Mouse (Mus musculus): Measurements from ENCODE around the gene Irf4. TPM values are rescaled to one million over a fixed set of nuclear protein-coding genes. Genes with fewer than 3 reads are reported as not detected.

The Irf4 gene
- polyA plus RNA-seq, 1 experiment, result 2.9 TPM

DNA sequence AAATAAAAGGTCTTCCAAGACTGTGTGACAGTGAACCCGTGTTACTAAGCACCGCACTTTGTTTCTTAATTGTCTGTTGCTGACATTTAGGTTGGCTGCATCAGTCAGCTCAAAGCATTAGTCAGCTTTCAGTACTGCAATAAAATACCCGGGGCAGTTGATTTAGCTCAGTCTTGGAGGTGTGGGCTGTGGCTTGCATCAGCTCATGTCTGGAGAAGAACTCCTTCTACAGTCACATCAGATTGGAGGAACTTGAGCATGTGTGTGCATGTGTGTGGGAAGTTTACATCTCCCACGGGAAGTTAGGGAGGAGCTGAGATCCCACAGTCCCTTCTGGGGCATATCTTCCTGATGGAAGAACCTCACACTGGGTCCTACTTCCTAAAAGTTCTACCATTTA, 38.9 kb downstream of the Irf4 start:
- TF ChIP-seq POLR2A (IDR thresholded peaks at IDR 0.05; ENCODE audit: borderline replicate concordance, extremely low read depth, low read depth, low read length) (no peak), CTCF (IDR thresholded peaks at IDR 0.05; ENCODE audit: insufficient read depth, low read length) (no peak)
- DNase-seq, result no peak
- H3K4me3 ChIP-seq (replicated peaks; ENCODE audit: extremely low read depth, low read depth, low read length), result no peak overlapping the region
- no peaks in the 10 kb centered on the region for H3K4me1 ChIP-seq (ENCODE audit: control insufficient read depth, insufficient read depth, low read length)
- 71% methylated on average over 4 of the region's 4 CpGs for WGBS

DNA sequence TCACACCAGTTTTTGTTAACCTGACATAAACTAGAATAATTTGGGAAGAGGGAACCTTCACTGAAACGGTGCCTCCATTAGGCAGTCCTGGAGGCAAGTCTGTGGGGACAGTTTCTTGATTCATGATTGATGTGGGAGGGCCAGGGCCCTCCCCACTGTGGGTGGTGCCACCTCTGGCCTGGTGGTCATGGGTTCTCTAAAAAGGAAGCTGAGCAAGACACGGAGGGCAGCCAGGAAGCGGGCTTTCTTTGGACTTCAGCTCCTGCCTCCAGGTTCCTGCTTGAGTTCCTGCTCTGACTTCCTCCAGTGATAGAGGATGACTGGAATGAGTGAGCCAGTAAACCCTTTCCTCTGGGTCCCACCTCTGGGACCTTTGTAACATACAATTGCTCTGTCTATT, 39.4 kb downstream of the Irf4 start:
- Histone ChIP-seq H3K4me3 (replicated peaks; ENCODE audit: extremely low read depth, low read depth, low read length) (no peak overlapping the region), H3K4me1 (ENCODE audit: control insufficient read depth, insufficient read depth, low read length) (no peaks in the 10 kb centered on the region)
- 53% methylated on average over 3 of the region's 3 CpGs for whole genome bisulfite sequencing
- no peak for DNase-seq
- no peak for TF ChIP-seq POLR2A (IDR thresholded peaks at IDR 0.05; ENCODE audit: borderline replicate concordance, extremely low read depth, low read depth, low read length)
- TF ChIP-seq CTCF (IDR thresholded peaks at IDR 0.05; ENCODE audit: insufficient read depth, low read length), result no peak

DNA sequence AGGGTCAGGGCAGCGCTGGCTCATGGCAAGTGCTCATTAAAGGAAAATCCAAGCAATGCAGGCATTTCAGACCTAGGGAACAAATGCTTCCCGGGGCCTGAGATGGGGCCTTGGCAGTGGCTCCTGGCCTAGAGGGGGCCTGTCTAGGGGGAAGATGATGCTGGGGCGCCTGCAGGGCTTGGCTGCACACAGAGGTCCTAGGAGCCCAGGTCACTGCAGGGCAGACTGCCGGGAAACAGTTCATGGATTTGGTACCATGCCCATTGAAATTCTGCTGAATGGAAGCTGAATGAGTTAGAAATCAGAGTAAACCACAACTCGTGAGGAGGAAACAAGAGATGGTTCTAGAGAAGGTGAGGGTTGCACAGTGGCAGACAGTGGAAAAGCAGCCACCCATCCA, 41.0 kb downstream of the Irf4 start:
- H3K4me3 ChIP-seq (replicated peaks; ENCODE audit: extremely low read depth, low read depth, low read length), result no peak overlapping the region
- DNase-seq, result no peak
- no peaks in the 10 kb centered on the region for H3K4me1 ChIP-seq (ENCODE audit: control insufficient read depth, insufficient read depth, low read length)
- WGBS, result 71% methylated on average over 5 of the region's 5 CpGs
- TF ChIP-seq CTCF (IDR thresholded peaks at IDR 0.05; ENCODE audit: insufficient read depth, low read length) (no peak), POLR2A (IDR thresholded peaks at IDR 0.05; ENCODE audit: borderline replicate concordance, extremely low read depth, low read depth, low read length) (no peak)

DNA sequence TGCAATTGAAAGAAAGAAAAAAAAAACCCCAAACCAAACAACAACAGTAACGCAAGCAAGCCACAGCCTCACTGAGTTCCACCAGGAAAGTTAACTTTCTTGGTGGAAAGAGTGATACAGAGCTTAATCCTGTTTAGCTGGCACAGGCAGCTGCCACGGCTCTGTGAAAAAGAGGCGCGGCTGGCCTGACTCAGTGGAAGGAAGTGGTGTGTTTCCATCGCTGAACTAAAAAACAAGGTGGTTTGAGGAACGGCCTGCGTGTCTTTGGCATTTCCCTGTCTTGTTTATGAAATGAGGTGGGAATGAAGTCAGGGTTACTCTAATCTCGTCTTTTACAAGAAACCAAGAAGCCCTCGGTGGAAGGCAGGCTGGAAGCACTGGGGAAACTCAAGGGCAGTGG, 43.3 kb downstream of the Irf4 start:
- Histone ChIP-seq H3K4me3 (replicated peaks; ENCODE audit: extremely low read depth, low read depth, low read length) (no peak overlapping the region), H3K4me1 (ENCODE audit: control insufficient read depth, insufficient read depth, low read length) (no peaks in the 10 kb centered on the region)
- TF ChIP-seq CTCF (IDR thresholded peaks at IDR 0.05; ENCODE audit: insufficient read depth, low read length) (no peak), POLR2A (IDR thresholded peaks at IDR 0.05; ENCODE audit: borderline replicate concordance, extremely low read depth, low read depth, low read length) (no peak)
- no peak for DNase-seq
- 38% methylated on average over 9 of the region's 9 CpGs for WGBS

DNA sequence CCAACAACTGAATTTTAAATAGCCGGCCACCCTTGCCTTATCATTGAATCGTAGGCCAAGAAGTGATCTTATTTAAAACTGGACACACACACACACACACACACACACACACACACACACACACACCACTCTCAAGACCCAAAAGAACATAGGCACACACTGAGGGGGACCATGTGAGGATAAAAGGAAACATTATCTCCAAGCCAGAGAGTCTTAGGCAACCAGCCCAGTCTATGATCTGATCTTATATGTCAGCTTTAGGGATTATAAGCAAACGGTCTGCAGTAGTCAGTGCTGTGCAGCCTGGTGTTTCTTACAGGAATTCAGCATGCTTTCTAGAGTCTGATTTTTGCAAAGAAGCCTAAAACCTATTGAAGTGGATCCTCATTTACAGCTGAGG, 43.7 kb downstream of the Irf4 start:
- TF ChIP-seq CTCF (IDR thresholded peaks at IDR 0.05; ENCODE audit: insufficient read depth, low read length) (no peak), POLR2A (IDR thresholded peaks at IDR 0.05; ENCODE audit: borderline replicate concordance, extremely low read depth, low read depth, low read length) (no peak)
- no peak overlapping the region for H3K4me3 ChIP-seq (replicated peaks; ENCODE audit: extremely low read depth, low read depth, low read length)
- DNase-seq, result no peak
- WGBS, result 63% methylated on average over 3 of the region's 3 CpGs
- H3K4me1 ChIP-seq (ENCODE audit: control insufficient read depth, insufficient read depth, low read length), result no peaks in the 10 kb centered on the region

DNA sequence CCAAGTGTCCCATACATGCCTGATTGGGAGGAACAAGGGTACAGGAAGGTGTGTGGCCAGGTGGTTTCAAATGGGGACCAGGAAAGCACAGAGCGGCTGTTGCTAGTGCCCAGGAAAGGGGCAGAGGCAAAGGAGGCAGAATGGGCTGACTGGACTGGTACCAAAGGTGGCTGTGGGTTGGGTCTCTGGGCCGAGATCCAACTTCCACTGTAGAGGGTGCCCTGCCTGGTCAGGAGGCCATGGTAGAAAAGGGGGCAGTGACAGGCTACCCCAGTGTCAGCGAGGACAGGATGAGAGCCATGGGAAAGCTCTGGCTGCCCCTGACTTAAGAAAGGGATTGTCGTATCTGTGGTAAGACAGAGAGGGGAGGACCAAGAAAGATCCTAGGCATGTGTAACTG, 44.2 kb downstream of the Irf4 start:
- DNase-seq, result no peak

DNA sequence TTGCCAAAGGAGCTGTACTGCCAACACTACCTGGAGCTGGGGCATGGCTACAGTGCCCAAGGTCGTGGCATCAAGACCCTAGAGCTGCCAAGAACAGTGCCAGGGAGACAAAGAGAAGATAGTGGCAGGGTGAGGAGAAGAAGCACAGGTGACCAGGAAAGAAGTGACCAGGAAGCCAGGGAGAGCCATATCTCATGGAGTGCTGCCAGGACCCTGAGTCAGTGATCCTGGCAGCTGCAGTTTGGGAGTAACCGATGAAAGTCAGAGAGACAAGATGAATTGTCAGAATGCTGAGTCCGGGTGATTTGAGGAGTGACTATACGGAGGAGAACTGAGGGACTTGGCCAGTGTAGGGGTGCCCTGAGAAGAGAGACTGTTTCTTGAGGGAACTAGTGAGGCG, 44.6 kb downstream of the Irf4 start:
- no peak for TF ChIP-seq POLR2A (IDR thresholded peaks at IDR 0.05; ENCODE audit: borderline replicate concordance, extremely low read depth, low read depth, low read length)
- 81% methylated on average over 5 of the region's 5 CpGs for WGBS
- H3K4me3 ChIP-seq (replicated peaks; ENCODE audit: extremely low read depth, low read depth, low read length), result no peak overlapping the region
- H3K4me1 ChIP-seq (ENCODE audit: control insufficient read depth, insufficient read depth, low read length), result no peaks in the 10 kb centered on the region
- DNase-seq, result no peak

More for the DNA sequence above, 44.2 kb downstream of the Irf4 start:
- Histone ChIP-seq H3K4me1 (ENCODE audit: control insufficient read depth, insufficient read depth, low read length) (no peaks in the 10 kb centered on the region), H3K4me3 (replicated peaks; ENCODE audit: extremely low read depth, low read depth, low read length) (no peak overlapping the region)
- TF ChIP-seq CTCF (IDR thresholded peaks at IDR 0.05; ENCODE audit: insufficient read depth, low read length) (no peak), POLR2A (IDR thresholded peaks at IDR 0.05; ENCODE audit: borderline replicate concordance, extremely low read depth, low read depth, low read length) (no peak)
- WGBS, result 85% methylated on average over 4 of the region's 4 CpGs

DNA sequence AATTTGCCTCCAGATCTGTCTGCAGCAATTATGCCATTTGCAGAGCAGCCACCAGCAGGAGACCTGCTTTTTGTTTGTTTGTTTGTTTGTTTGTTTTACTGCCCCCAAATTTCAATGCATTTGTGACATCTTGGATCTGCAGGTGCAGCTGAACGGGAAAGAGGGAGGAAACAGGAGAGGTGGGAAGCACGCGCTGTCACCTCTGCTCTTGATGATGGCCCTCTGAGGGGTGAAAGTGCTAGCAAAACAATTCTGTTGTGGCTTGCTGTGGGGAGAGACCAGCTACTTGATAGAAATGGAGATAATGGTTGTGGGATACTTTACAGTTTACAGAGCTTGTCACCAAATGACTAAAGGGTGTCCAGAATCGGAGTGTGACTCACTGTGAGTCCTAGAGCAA, 46.9 kb downstream of the Irf4 start:
- Histone ChIP-seq H3K4me1 (ENCODE audit: control insufficient read depth, insufficient read depth, low read length) (no peaks in the 10 kb centered on the region), H3K4me3 (replicated peaks; ENCODE audit: extremely low read depth, low read depth, low read length) (no peak overlapping the region)
- WGBS, result 75% methylated on average over 4 of the region's 4 CpGs
- TF ChIP-seq POLR2A (IDR thresholded peaks at IDR 0.05; ENCODE audit: borderline replicate concordance, extremely low read depth, low read depth, low read length) (no peak), CTCF (IDR thresholded peaks at IDR 0.05; ENCODE audit: insufficient read depth, low read length) (no peak)
- DNase-seq, result no peak

DNA sequence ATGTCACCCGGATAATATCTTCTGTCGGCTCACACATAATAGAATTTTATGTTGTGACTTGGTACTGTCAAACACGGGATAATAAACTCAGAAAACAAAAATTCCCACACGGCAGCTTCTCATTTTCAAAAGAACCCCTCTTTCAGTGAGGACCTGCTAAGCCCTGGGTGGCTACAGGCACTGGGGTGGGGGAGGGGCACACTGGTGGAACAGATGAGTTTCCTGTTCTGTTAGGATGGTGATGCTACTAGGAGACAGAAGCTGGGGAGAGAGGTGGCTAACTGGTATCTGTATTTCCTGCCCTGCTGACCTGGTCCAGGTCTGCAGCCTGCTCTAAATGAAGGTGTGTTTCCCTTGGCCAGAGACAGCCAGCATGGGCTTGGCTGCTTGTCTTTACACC, 52.9 kb downstream of the Irf4 start:
- DNase-seq, result no peak

DNA sequence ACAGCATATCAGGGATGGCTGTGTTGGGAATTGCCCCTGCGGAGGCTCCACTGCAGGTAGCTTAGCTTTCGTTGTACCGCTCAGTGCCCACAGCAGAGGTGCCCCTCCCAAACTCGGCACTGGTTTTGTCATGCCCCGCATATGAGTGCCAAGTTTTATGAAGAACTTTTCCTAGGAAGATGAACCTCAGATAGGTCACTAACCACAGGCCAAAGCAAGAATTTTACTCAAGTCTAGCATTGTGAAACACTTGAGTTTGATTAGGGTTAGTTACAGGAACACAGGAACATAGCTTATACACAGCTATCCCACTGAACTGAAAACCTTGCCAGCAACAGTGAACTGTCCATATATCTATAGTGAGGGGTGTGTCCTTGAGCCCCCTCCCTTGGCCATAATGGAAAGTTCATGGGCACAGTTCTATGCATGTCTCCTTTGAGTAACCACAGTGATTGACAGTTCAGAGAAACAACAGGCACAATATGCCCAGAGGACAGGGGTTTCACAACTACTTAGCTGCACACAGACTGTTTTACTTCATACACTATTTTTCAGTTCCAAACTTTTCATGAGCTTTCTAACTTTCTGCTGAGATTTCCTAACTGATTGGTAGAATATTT, 53.4 kb downstream of the Irf4 start:
- 89% methylated on average over 5 of the region's 5 CpGs for WGBS
- no peak overlapping the region for H3K4me3 ChIP-seq (replicated peaks; ENCODE audit: extremely low read depth, low read depth, low read length)
- no peaks in the 10 kb centered on the region for H3K4me1 ChIP-seq (ENCODE audit: control insufficient read depth, insufficient read depth, low read length)
- no peak for DNase-seq
- TF ChIP-seq POLR2A (IDR thresholded peaks at IDR 0.05; ENCODE audit: borderline replicate concordance, extremely low read depth, low read depth, low read length) (no peak), CTCF (IDR thresholded peaks at IDR 0.05; ENCODE audit: insufficient read depth, low read length) (no peak)

More for the DNA sequence above, 52.9 kb downstream of the Irf4 start:
- TF ChIP-seq POLR2A (IDR thresholded peaks at IDR 0.05; ENCODE audit: borderline replicate concordance, extremely low read depth, low read depth, low read length) (no peak), CTCF (IDR thresholded peaks at IDR 0.05; ENCODE audit: insufficient read depth, low read length) (no peak)
- no peak overlapping the region for H3K4me3 ChIP-seq (replicated peaks; ENCODE audit: extremely low read depth, low read depth, low read length)
- WGBS, result 72% methylated on average over 4 of the region's 4 CpGs
- no peaks in the 10 kb centered on the region for H3K4me1 ChIP-seq (ENCODE audit: control insufficient read depth, insufficient read depth, low read length)

Data from lung, adult 2 months (tissue).